Mouse (Mus musculus): Measurements from ENCODE around the gene Ing5.
"Not testable (repeated sequence)": the region's sequence is repeated elsewhere in the genome, so short reads cannot be mapped to it uniquely, and the experiment has no call there.

The Ing5 gene

GRCm38 (mm10) chr1:93811495-93812039 lies 7.8 kb downstream of the Ing5 start:
- DNase-seq (ENCODE audit: low spot score) = no peak

GRCm38 (mm10) chr1:93817823-93818532 lies 14.2 kb downstream of the Ing5 start:
- no peak for DNase-seq (ENCODE audit: low spot score)

- DNase-seq (ENCODE audit: low spot score) = no peak
These were observed 15.0 kb downstream of the Ing5 start for GRCm38 (mm10) chr1:93818722-93819121.

GRCm38 (mm10) chr1:93823796-93824495 lies 20.2 kb downstream of the Ing5 start:
- DNase-seq (ENCODE audit: low spot score) = no peak

- DNase-seq (ENCODE audit: low spot score) = no peak
These were observed 20.8 kb downstream of the Ing5 start, which contains the start of gene D2hgdh for GRCm38 (mm10) chr1:93824609-93825008. Gene D2hgdh, plus strand, starts transcription at chr1:93824909.

GRCm38 (mm10) chr1:93825105-93825674 lies 21.4 kb downstream of the Ing5 start:
- peak; percentile 95 for DNase-seq (ENCODE audit: low spot score)

GRCm38 (mm10) chr1:93825771-93826539 lies 22.2 kb downstream of the Ing5 start:
- DNase-seq (ENCODE audit: low spot score) = peak; percentile 35

- DNase-seq (ENCODE audit: low spot score) = no peak
These were observed 22.7 kb downstream of the Ing5 start for GRCm38 (mm10) chr1:93826540-93826835.

- not testable (repeated sequence) for DNase-seq (ENCODE audit: low spot score)
These were observed 29.1 kb downstream of the Ing5 start for GRCm38 (mm10) chr1:93832754-93833360.

- no peak for DNase-seq (ENCODE audit: low spot score)
These were observed 30.9 kb downstream of the Ing5 start for GRCm38 (mm10) chr1:93834671-93835150.

- DNase-seq (ENCODE audit: low spot score) = no peak
These were observed 31.4 kb downstream of the Ing5 start for GRCm38 (mm10) chr1:93835211-93835610.

GRCm38 (mm10) chr1:93835876-93836531 lies 32.2 kb downstream of the Ing5 start:
- DNase-seq (ENCODE audit: low spot score) = no peak

GRCm38 (mm10) chr1:93836532-93836913 lies 32.8 kb downstream of the Ing5 start:
- no peak for DNase-seq (ENCODE audit: low spot score)

- no peak for DNase-seq (ENCODE audit: low spot score)
These were observed 33.6 kb downstream of the Ing5 start for GRCm38 (mm10) chr1:93837335-93837734.

GRCm38 (mm10) chr1:93838569-93838968 lies 34.8 kb downstream of the Ing5 start:
- DNase-seq (ENCODE audit: low spot score) = not testable (repeated sequence)

- DNase-seq (ENCODE audit: low spot score) = not testable (repeated sequence)
These were observed 42.1 kb downstream of the Ing5 start for GRCm38 (mm10) chr1:93845766-93846366.

GRCm38 (mm10) chr1:93855790-93856189 lies 52.0 kb downstream of the Ing5 start:
- not testable (repeated sequence) for DNase-seq (ENCODE audit: low spot score)

GRCm38 (mm10) chr1:93857370-93857769 lies 53.6 kb downstream of the Ing5 start:
- DNase-seq (ENCODE audit: low spot score) = no peak

GRCm38 (mm10) chr1:93857991-93858390 lies 54.2 kb downstream of the Ing5 start:
- DNase-seq (ENCODE audit: low spot score) = no peak

- no peak for DNase-seq (ENCODE audit: low spot score)
These were observed 55.9 kb downstream of the Ing5 start for GRCm38 (mm10) chr1:93859619-93860018.

GRCm38 (mm10) chr1:93861048-93861447 lies 57.3 kb downstream of the Ing5 start, which contains the start of gene Gal3st2:
Gene Gal3st2, plus strand, starts transcription at chr1:93861306.
- DNase-seq (ENCODE audit: low spot score) = not testable (repeated sequence)
